Mouse (Mus musculus) left cerebral cortex, adult 2 months (tissue): Measurements from ENCODE around the gene Spon1. TPM values are rescaled to one million over a fixed set of nuclear protein-coding genes. Genes with fewer than 3 reads are reported as not detected.

ENCODE experiments used
- DNase-seq, 2 experiments: peaks; one replicate each; pipeline ENCODE4 v3.0.0; 2021 to 2022; ENCODE audit warnings: low spot score in 2 of 2, mixed read lengths in 1 of 2; ENCODE audit errors: extremely low spot score in 1 of 2
- H3K27ac ChIP-seq: fragments of 200-600 bp; 2 replicates; pipeline ENCODE4 v1.8.1; 2022
- H3K4me3 ChIP-seq: fragments of 200-600 bp; 2 replicates; pipeline ENCODE4 v1.8.1; 2022
- CTCF ChIP-seq: fragments of 200-600 bp; IDR thresholded peaks from 2 replicates; pipeline ENCODE4 v1.8.1; 2022; ENCODE audit warnings: antibody characterized with exemption, mild to moderate bottlenecking, moderate library complexity
- intact Hi-C: fragments of 180-260 bp; cut with DNase I; formaldehyde crosslinking; loops from one replicate; pipeline ENCODE4 v1.15.1; 2025
- total RNA-seq, 2 experiments: library from RNA; stranded (reverse); gene quantifications; 2 replicates each; pipeline ENCODE4 v1.2.3; 2021

Gene Spon1
- total RNA-seq, 2 experiments from 2014 or later = 36.9 to 37.1 TPM

- no peak for TF ChIP-seq CTCF
Observed at GRCm38 (mm10) chr7:113780286-113780685, 14.5 kb downstream of the Spon1 start.

DNA sequence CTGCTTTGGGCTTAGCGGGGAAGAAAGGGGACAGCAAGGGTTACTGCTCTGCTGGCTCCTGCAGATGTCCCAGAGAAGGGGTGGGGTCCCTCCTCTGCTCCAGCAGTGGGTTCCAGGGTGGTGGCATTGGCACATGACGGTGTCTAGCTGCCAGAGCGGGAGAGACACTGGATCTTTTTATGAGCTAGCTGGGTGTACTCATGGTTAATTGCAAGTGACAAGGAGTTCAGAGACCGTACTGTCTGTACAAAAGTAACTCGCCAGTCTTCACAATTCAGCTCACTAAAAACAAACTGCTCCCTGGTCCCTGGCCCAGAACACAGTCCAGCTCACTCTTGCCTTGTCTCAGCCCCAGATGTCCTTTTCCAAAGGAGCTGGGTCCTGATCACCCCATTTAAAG is 26.2 kb downstream of the Spon1 start:
- Histone ChIP-seq H3K4me3 (no peak overlapping the region), H3K27ac (no peak overlapping the region)
- no peak for DNase-seq
- intact Hi-C loops = no loop called here
- no peak for TF ChIP-seq CTCF

More at GRCm38 (mm10) chr7:113780286-113780685, 14.5 kb downstream of the Spon1 start:
- no peak overlapping the region for H3K4me3 ChIP-seq
- DNase-seq = no peak
- H3K27ac ChIP-seq = no peak overlapping the region
- intact Hi-C loops = no loop called here

- intact Hi-C loops = no loop called here
- DNase-seq = no peak
- no peak for TF ChIP-seq CTCF
- Histone ChIP-seq H3K27ac (no peak overlapping the region), H3K4me3 (no peak overlapping the region)
Observed at GRCm38 (mm10) chr7:113792871-113793270, 27.1 kb downstream of the Spon1 start.

- no peak for DNase-seq
- H3K4me3 ChIP-seq = no peak overlapping the region
- H3K27ac ChIP-seq = no peak overlapping the region
- intact Hi-C loops = no loop called here
- TF ChIP-seq CTCF = no peak
Observed at GRCm38 (mm10) chr7:113795209-113795608, 29.4 kb downstream of the Spon1 start.

DNA sequence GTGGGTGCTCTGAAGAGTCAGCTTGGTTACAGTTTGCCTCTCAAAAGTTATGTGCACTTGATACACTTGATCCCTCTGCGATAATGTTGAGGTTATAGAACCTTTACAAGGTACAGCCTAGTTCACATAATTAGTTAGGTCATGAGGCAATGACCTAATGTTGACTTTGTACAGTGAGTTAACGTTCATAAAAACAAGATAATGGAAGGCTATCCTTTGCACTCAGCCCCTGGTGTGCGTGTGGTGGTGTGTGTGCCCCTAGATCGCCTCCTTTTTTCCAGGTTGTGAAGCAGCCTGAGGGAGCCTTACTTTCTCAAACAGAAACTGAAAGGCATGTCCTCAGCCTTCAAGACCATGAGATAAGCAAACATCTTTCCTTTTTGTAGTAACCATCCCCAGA is 31.3 kb downstream of the Spon1 start:
- no peak for DNase-seq
- H3K27ac ChIP-seq = no peak overlapping the region
- H3K4me3 ChIP-seq = no peak overlapping the region
- TF ChIP-seq CTCF = no peak
- intact Hi-C loops = no loop called here

GRCm38 (mm10) chr7:113798605-113799255 is 32.9 kb downstream of the Spon1 start:
- H3K27ac ChIP-seq = no peak overlapping the region
- DNase-seq = no peak
- no peak for TF ChIP-seq CTCF
- H3K4me3 ChIP-seq = no peak overlapping the region
- intact Hi-C loops = no loop called here

DNA sequence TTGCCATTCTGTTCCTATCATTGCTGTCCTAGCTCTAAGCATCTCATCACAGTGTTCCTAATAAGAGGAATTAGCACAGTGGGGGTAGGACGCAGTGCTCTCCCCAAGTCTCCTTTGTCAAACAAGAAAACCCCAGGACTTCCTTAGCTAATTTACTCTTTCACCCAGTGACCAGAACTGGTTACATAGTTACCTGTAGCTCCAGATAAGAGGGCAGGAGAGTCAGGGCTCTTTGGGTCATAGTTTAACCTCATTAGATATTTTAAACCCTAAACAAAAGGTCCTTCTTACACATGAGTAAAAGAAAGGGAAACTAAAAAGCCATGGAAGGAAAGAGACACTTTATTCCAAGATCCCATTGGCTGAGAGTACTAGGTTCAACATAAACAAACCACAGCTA is 44.0 kb downstream of the Spon1 start:
- intact Hi-C loops = no loop called here
- no peak overlapping the region for H3K27ac ChIP-seq
- DNase-seq = no peak
- H3K4me3 ChIP-seq = no peak overlapping the region
- TF ChIP-seq CTCF = no peak

DNA sequence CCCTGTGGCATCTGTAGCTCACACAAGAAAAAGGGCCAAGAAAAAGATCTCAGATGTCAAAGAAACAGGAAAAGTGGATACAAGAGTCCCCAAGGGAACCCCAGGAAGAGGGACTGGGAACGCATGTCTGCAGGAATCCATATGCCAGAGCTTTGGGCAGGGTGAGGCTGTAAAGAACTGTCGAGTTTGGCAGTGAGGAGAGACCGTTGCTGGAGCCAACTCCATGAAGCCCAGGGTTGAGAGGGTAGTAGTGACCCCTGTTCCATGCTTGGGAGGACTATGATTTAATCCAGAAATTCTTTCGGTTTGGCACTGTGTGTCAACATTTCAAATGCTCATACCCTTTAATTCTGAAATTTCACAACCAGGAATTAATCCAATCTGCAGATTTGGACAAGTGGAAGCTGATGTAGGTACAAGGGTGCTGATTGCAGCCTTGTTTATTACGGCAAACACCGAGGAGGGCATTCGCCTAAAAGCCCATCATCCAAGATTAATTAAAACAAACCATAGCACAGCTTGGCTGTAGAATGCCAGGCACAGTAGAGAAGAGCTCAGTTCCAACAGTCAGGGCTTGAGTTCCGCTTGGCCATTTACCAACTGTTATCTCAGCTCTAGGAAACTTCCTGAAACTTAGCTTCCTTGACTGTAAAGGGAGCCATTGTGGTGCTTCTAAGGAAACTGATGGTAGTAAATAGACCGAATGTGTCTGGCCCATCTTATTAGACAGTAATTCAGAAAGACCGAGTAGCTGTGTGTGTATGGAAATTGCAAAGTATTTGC is 45.8 kb downstream of the Spon1 start:
- intact Hi-C loops = no loop called here
- Histone ChIP-seq H3K4me3 (no peak overlapping the region), H3K27ac (no peak overlapping the region)
- TF ChIP-seq CTCF = no peak
- no peak for DNase-seq

DNA sequence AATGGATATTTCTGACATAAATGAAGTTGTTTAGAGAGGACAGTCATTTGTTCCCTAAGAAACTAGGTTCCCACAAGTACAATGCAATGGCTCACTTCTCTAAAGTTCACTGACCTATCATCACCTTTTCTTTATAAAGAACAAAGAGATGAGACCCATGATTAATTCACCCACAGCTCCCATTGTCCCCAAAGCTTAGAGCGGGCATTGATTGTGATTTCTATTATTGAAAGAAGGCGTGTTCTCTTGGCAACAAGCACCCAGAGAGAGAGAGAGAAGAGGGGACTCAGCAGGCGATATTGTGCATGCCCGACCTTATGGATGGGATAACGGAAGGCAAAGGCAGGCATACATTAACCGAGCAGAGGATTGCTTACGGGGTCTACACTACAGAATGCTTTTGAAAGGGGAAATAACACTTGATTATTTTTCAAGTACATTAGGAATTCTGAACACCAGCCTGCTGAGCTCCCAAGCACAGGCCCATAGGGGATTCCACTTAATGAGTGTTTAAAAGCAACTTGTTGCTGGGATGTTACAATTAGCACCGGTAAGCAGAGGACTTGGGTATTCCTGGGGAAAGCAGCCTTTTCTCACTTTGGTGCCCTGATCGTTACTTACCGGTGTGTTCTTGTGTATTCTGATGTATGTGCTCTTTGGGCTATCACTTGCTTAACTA is 48.4 kb downstream of the Spon1 start:
- no peak overlapping the region for H3K4me3 ChIP-seq
- no peak for DNase-seq
- no peak overlapping the region for H3K27ac ChIP-seq
- no peak for TF ChIP-seq CTCF
- intact Hi-C loops = no loop called here

DNA sequence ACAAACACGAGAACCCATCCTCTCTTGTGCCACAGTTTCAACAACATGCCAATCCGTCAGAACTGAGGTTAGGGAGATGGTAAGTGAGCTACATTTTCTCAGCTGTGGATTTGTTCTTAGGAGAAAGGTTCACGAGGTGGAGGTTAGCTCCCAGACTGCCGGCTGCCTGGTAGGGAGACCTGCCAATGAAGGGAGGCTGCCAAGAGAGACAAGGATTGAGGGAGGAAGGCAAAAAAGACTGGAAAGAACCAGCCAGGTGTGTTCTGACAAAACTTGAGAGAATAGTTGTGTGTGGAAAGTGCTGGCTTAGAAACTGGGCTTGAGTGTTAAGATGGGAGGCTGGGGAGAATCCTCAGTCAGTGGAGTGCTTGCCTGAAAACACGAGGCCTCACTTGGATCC is 49.9 kb downstream of the Spon1 start:
- Histone ChIP-seq H3K4me3 (no peak overlapping the region), H3K27ac (no peak overlapping the region)
- no peak for TF ChIP-seq CTCF
- intact Hi-C loops = no loop called here
- no peak for DNase-seq

DNA sequence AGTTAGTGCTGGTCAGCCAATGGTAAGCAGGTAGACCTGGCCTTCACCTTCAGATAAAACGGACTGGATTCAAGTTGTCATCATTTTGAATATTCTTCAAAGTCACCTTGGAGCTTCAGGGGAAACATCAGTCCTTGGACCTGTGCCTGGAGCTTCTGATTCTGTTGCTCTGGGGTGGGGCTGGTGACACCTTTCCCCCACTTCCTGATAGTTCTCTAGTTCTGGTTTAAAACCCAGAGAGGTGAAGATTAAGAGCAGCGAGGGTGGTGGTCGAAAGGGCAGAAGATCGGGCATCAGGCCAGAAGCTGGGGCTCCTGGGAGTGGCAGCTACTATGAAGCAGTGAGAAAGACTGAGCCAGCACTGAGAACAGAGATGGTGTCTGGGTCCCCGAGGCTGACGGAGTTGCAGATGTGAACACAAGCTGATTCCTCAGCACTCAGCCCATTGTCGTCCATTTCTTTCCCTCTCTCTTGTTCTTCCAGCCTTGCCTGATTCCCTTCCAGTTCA is 51.1 kb downstream of the Spon1 start:
- H3K4me3 ChIP-seq = no peak overlapping the region
- TF ChIP-seq CTCF = no peak
- no peak overlapping the region for H3K27ac ChIP-seq
- intact Hi-C loops = no loop called here
- DNase-seq = no peak

- H3K4me3 ChIP-seq = no peak overlapping the region
- intact Hi-C loops = no loop called here
- DNase-seq = no peak
- no peak for TF ChIP-seq CTCF
- H3K27ac ChIP-seq = no peak overlapping the region
Observed at GRCm38 (mm10) chr7:113818116-113818515, 52.3 kb downstream of the Spon1 start.
